In the genomic region with DNA sequence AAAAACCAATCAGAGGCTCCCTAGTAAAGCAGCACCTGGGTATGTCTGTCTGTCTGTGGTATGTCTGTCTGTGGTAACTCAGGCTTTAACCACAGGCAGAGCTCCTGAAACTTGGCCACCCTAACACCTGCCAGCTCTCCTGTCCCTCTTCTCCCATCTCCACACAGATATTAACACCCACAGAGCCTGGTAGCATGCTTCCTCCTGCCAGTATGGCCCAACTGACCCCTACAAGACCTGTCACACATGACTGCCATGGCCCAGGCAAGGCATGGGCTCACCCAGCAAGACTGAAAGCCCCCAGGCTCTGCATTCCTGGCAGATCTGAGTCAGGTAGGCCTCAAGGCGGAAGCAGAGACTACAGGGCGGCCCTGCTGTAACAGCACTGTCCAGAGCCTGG, we compare ENCODE assay signal across 9 mouse cellular contexts. TPM values are rescaled to one million over a fixed set of nuclear protein-coding genes. Genes with fewer than 3 reads are reported as not detected.
DNase-seq lines count a peak whose midpoint lies in the region; ATAC-seq and TF ChIP-seq lines count a peak whose summit lies in the region.
"Had no signal": no experiment of that assay in that cellular context is flagged by ENCODE, and none has a peak within 500 bp of the region (broad histone marks: within the 10 kb centered on the region; RNA-seq: fewer than 3 reads in every experiment).

No protein-coding gene starts in this region.

- DNase-seq in heart, postnatal 14 days = no peak
- DNase-seq in G1E (ENCODE audit: low spot score) = no peak
- no peak for DNase-seq in midbrain, embryonic 10.5 days (ENCODE audit: low spot score)
- no peak for DNase-seq in ovary, adult 18-20 months (ENCODE audit: low spot score)
- no peak for DNase-seq in adrenal gland, postnatal 10 days
- no peak for DNase-seq in lung, adult 2 months
- DNase-seq: cerebellum, adult 11 months had no signal

- H3K4me1 ChIP-seq in heart, embryonic 15.5 days (replicated peaks) = peaks cover 41% of the 10 kb centered on the region
- H3K4me1 ChIP-seq in G1E (ENCODE audit: insufficient read depth, low read depth, low read length) = peaks cover 92% of the 10 kb centered on the region
- peaks cover 37% of the 10 kb centered on the region for H3K4me1 ChIP-seq in hindbrain, embryonic 12.5 days
- peaks cover 53% of the 10 kb centered on the region for H3K4me1 ChIP-seq in midbrain, embryonic 10.5 days
- peaks cover 10% of the 10 kb centered on the region for H3K4me1 ChIP-seq in lung, adult 2 months (ENCODE audit: control insufficient read depth, insufficient read depth, low read length)

- peak overlapping the region; percentile 91 for H3K4me2 ChIP-seq in heart, embryonic 15.5 days
- peak overlapping the region; percentile 84 for H3K4me2 ChIP-seq in hindbrain, embryonic 12.5 days (replicated peaks)

- H3K27ac ChIP-seq in heart, embryonic 15.5 days = peak overlapping the region; percentile 93
- H3K27ac ChIP-seq in hindbrain, embryonic 12.5 days = peak overlapping the region; percentile 97
- peak overlapping the region; percentile 99 for H3K27ac ChIP-seq in midbrain, embryonic 10.5 days (replicated peaks)

- 72% methylated on average over 2 of the region's 2 CpGs for WGBS in heart, embryonic 15.5 days
- WGBS in hindbrain, embryonic 12.5 days = 74% methylated on average over 2 of the region's 2 CpGs
- 82% methylated on average over 2 of the region's 2 CpGs for WGBS in midbrain, embryonic 10.5 days
- WGBS in lung, adult 2 months = 79% methylated on average over 2 of the region's 2 CpGs

- no peaks in the 10 kb centered on the region for H3K9me3 ChIP-seq in heart, embryonic 15.5 days (replicated peaks)
- no peaks in the 10 kb centered on the region for H3K9me3 ChIP-seq in G1E (replicated peaks)
- H3K9me3 ChIP-seq in hindbrain, embryonic 12.5 days (replicated peaks) = no peaks in the 10 kb centered on the region
- no peaks in the 10 kb centered on the region for H3K9me3 ChIP-seq in midbrain, embryonic 10.5 days (replicated peaks)

- TF ChIP-seq POLR2A in lung, adult 2 months (IDR thresholded peaks at IDR 0.05; ENCODE audit: borderline replicate concordance, extremely low read depth, low read depth, low read length) = no peak

- TF ChIP-seq CTCF in G1E (IDR thresholded peaks at IDR 0.05; ENCODE audit: low read depth, low read length) = no peak
- TF ChIP-seq CTCF in lung, adult 2 months (IDR thresholded peaks at IDR 0.05; ENCODE audit: insufficient read depth, low read length) = no peak

- peaks cover 31% of the 10 kb centered on the region for H3K36me3 ChIP-seq in heart, embryonic 15.5 days
- H3K36me3 ChIP-seq in G1E (replicated peaks) = peaks cover 75% of the 10 kb centered on the region
- peaks cover 45% of the 10 kb centered on the region for H3K36me3 ChIP-seq in hindbrain, embryonic 12.5 days
- H3K36me3 ChIP-seq in midbrain, embryonic 10.5 days = peaks cover 57% of the 10 kb centered on the region

- H3K9ac ChIP-seq in heart, embryonic 15.5 days = peak overlapping the region; percentile 97
- H3K9ac ChIP-seq in hindbrain, embryonic 12.5 days = peak overlapping the region; percentile 99

- ATAC-seq in heart, embryonic 15.5 days (replicated peaks; ENCODE audit: insufficient number of reproducible peaks, insufficient read depth, low FRiP score, low read depth) = no peak
- no peak for ATAC-seq in G1E (ENCODE audit: extremely low read depth, insufficient number of reproducible peaks, low FRiP score, poor library complexity, severe bottlenecking)
- no peak for ATAC-seq in hindbrain, embryonic 12.5 days (ENCODE audit: low FRiP score)

- H3K27me3 ChIP-seq in heart, embryonic 15.5 days = no peaks in the 10 kb centered on the region
- no peaks in the 10 kb centered on the region for H3K27me3 ChIP-seq in G1E (ENCODE audit: insufficient read depth, low read length)
- no peaks in the 10 kb centered on the region for H3K27me3 ChIP-seq in hindbrain, embryonic 12.5 days
- H3K27me3 ChIP-seq in midbrain, embryonic 10.5 days (ENCODE audit: low read depth, poor library complexity, severe bottlenecking) = peaks cover 22% of the 10 kb centered on the region; the same call in 1 of the 2 replicates

- peak overlapping the region; percentile 95 for H3K4me3 ChIP-seq in heart, embryonic 15.5 days
- peak overlapping the region; percentile 86 for H3K4me3 ChIP-seq in G1E (ENCODE audit: low read depth, low read length)
- peak overlapping the region; percentile 95 for H3K4me3 ChIP-seq in hindbrain, embryonic 12.5 days
- H3K4me3 ChIP-seq in midbrain, embryonic 10.5 days = peak overlapping the region; percentile 99
- no peak overlapping the region for H3K4me3 ChIP-seq in lung, adult 2 months (replicated peaks; ENCODE audit: extremely low read depth, low read depth, low read length)

- intact Hi-C loops in heart, postnatal 14 days (cut with DNase I) = no loop called here

RNA-seq across cellular contexts. Expression of gene Traf4, which starts 2.3 kb away (rescaled TPM):
- polyA plus RNA-seq in heart, embryonic 15.5 days (2015; fragmentation: Nextera tagmentation; extraction: Ambion mirVana) = 30.8 and 42.8 TPM in 2 replicates
- total RNA-seq in heart, postnatal 14 days (2021) = 10 to 100 TPM; 10.3 to 11.2 TPM
- total RNA-seq in G1E (2014; fragmentation: Nextera tagmentation) (26.2 and 42.8 TPM in 2 replicates), G1E (2017) (7.0 and 9.2 TPM in 2 replicates)
- 53.0 and 74.4 TPM in 2 replicates for polyA plus RNA-seq in G1E (2012)
- 149 and 152 TPM in 2 replicates for polyA plus RNA-seq in hindbrain, embryonic 12.5 days (2016; fragmentation: Nextera tagmentation; extraction: Ambion mirVana)
- 96.3 and 109 TPM in 2 replicates for polyA plus RNA-seq in midbrain, embryonic 10.5 days (2016; fragmentation: Nextera tagmentation; extraction: Ambion mirVana)
- total RNA-seq in adrenal gland, postnatal 10 days (2021) = 10 to 100 TPM; 52.2 to 53.0 TPM
- 37.0 and 42.8 TPM in 2 replicates for polyA plus RNA-seq in lung, adult 2 months (2012; rRNA removed)

RNA-seq across cellular contexts. Expression of gene Nek8, which starts 13.4 kb away (rescaled TPM):
- 12.4 and 17.3 TPM in 2 replicates for polyA plus RNA-seq in heart, embryonic 15.5 days (2015; fragmentation: Nextera tagmentation; extraction: Ambion mirVana)
- total RNA-seq in heart, postnatal 14 days (2021) = 1 to 10 TPM; 4.8 to 6.2 TPM
- total RNA-seq in G1E (2014; fragmentation: Nextera tagmentation) = 7.8 and 14.8 TPM in 2 replicates
- 7.8 and 9.9 TPM in 2 replicates for total RNA-seq in G1E (2017)
- 7.3 and 8.5 TPM in 2 replicates for polyA plus RNA-seq in G1E (2012)
- 10.7 and 12.9 TPM in 2 replicates for polyA plus RNA-seq in hindbrain, embryonic 12.5 days (2016; fragmentation: Nextera tagmentation; extraction: Ambion mirVana)
- 10.7 and 11.1 TPM in 2 replicates for polyA plus RNA-seq in midbrain, embryonic 10.5 days (2016; fragmentation: Nextera tagmentation; extraction: Ambion mirVana)
- 10 to 100 TPM in 1 of 2 experiments, 1 to 10 TPM in 1; 8.6 to 10.9 TPM for total RNA-seq in adrenal gland, postnatal 10 days (2021)
- polyA plus RNA-seq in lung, adult 2 months (2012; rRNA removed) = 16.1 and 18.9 TPM in 2 replicates

RNA-seq across cellular contexts. Expression of gene Tlcd1, which starts 13.5 kb away (rescaled TPM):
- 13.5 and 14.2 TPM in 2 replicates for polyA plus RNA-seq in heart, embryonic 15.5 days (2015; fragmentation: Nextera tagmentation; extraction: Ambion mirVana)
- 1 to 10 TPM; 6.5 to 7.6 TPM for total RNA-seq in heart, postnatal 14 days (2021)
- total RNA-seq in G1E (2014; fragmentation: Nextera tagmentation) (14.7 and 15.5 TPM in 2 replicates), G1E (2017) (6.7 TPM in 2 replicates)
- polyA plus RNA-seq in G1E (2012) = 47.8 and 59.3 TPM in 2 replicates
- polyA plus RNA-seq in hindbrain, embryonic 12.5 days (2016; fragmentation: Nextera tagmentation; extraction: Ambion mirVana) = 9.4 and 10.2 TPM in 2 replicates
- polyA plus RNA-seq in midbrain, embryonic 10.5 days (2016; fragmentation: Nextera tagmentation; extraction: Ambion mirVana) = 8.8 and 11.1 TPM in 2 replicates
- total RNA-seq in adrenal gland, postnatal 10 days (2021) = 10 to 100 TPM; 34.4 to 45.6 TPM
- polyA plus RNA-seq in lung, adult 2 months (2012; rRNA removed) = 38.0 and 44.2 TPM in 2 replicates

RNA-seq across cellular contexts. Expression of gene Rpl23a, which starts 20.3 kb away (rescaled TPM):
- 717 and 816 TPM in 2 replicates for polyA plus RNA-seq in heart, embryonic 15.5 days (2015; fragmentation: Nextera tagmentation; extraction: Ambion mirVana)
- 100 to 1,000 TPM; 776 to 812 TPM for total RNA-seq in heart, postnatal 14 days (2021)
- 1,467 and 1,695 TPM in 2 replicates for total RNA-seq in G1E (2014; fragmentation: Nextera tagmentation)
- total RNA-seq in G1E (2017) = 2,502 and 2,557 TPM in 2 replicates
- polyA plus RNA-seq in G1E (2012) = 844 and 2,130 TPM in 2 replicates
- 894 and 983 TPM in 2 replicates for polyA plus RNA-seq in hindbrain, embryonic 12.5 days (2016; fragmentation: Nextera tagmentation; extraction: Ambion mirVana)
- 953 and 1,066 TPM in 2 replicates for polyA plus RNA-seq in midbrain, embryonic 10.5 days (2016; fragmentation: Nextera tagmentation; extraction: Ambion mirVana)
- 1,000 to 10,000 TPM; 1,780 to 1,853 TPM for total RNA-seq in adrenal gland, postnatal 10 days (2021)
- 103 and 212 TPM in 2 replicates for polyA plus RNA-seq in lung, adult 2 months (2012; rRNA removed)

RNA-seq across cellular contexts. Expression of gene Rab34, which starts 25.2 kb away (rescaled TPM):
- 54.5 and 72.1 TPM in 2 replicates for polyA plus RNA-seq in heart, embryonic 15.5 days (2015; fragmentation: Nextera tagmentation; extraction: Ambion mirVana)
- total RNA-seq in heart, postnatal 14 days (2021) = 10 to 100 TPM; 14.2 to 17.8 TPM
- total RNA-seq in G1E (2014; fragmentation: Nextera tagmentation) (0.60 TPM in 1 of 2 replicates, not detected in the other), G1E (2017) (not detected in 2 replicates)
- 0.52 and 0.95 TPM in 2 replicates for polyA plus RNA-seq in G1E (2012)
- 75.2 and 81.0 TPM in 2 replicates for polyA plus RNA-seq in hindbrain, embryonic 12.5 days (2016; fragmentation: Nextera tagmentation; extraction: Ambion mirVana)
- polyA plus RNA-seq in midbrain, embryonic 10.5 days (2016; fragmentation: Nextera tagmentation; extraction: Ambion mirVana) = 75.0 and 83.8 TPM in 2 replicates
- 100 to 1,000 TPM in 1 of 2 experiments, 10 to 100 TPM in 1; 93.0 to 100 TPM for total RNA-seq in adrenal gland, postnatal 10 days (2021)
- 45.4 and 59.2 TPM in 2 replicates for polyA plus RNA-seq in lung, adult 2 months (2012; rRNA removed)
